12 mouse cellular contexts compared by ENCODE assay signal in genomic region chr3:109371576-109371975, GRCm38 (mm10).
"Had no signal": no experiment of that assay in that cellular context is flagged by ENCODE, and none has a peak within 500 bp of the region (broad histone marks: within the 10 kb centered on the region; RNA-seq: fewer than 3 reads in every experiment).

No protein-coding gene starts in this region.

- DNase-seq: kidney, adult 8-10 months; kidney, postnatal 10 days; kidney, postnatal 36 days; left cerebral cortex, postnatal 4 days; liver, postnatal 0 days; lung, embryonic 14.5 days; retina, postnatal 1 day; right cerebral cortex, postnatal 25 days; spleen, adult 18-20 months; thymus, postnatal 36 days had no signal

- ATAC-seq: liver, postnatal 0 days; lung, postnatal 0 days; midbrain, embryonic 15.5 days had no signal
